Mouse (Mus musculus): Measurements from ENCODE around the gene Dnajb4. TPM values are rescaled to one million over a fixed set of nuclear protein-coding genes. Genes with fewer than 3 reads are reported as not detected.

Dnajb4 gene
- total RNA-seq (2021): 100 to 1,000 TPM in 1 of 2 experiments, 10 to 100 TPM in 1; 87.8 to 113 TPM

GRCm38 (mm10) chr3:152209967-152210634 lies at the start of gene Dnajb4, which contains the start of gene Fubp1:
TSS of gene Dnajb4 (minus strand) at chr3:152210302.
TSS of gene Fubp1 (plus strand) at chr3:152210422.
- intact Hi-C loops (cut with DNase I): loop anchor here (1.0 to 2.0 kb wide), 2 partner anchors 17 to 99 kb away; no protein-coding TSS in a partner anchor
- peak; percentile 99 for DNase-seq (ENCODE audit: low spot score)

GRCm38 (mm10) chr3:152259409-152259808 lies 49.3 kb upstream of the Dnajb4 start:
- intact Hi-C loops (cut with DNase I): loop anchor here (2.0 kb wide), 1 partner anchor 49 kb away; no protein-coding TSS in a partner anchor

GRCm38 (mm10) chr3:152257528-152257927 lies 47.4 kb upstream of the Dnajb4 start:
- intact Hi-C loops (cut with DNase I): no loop called here
- no peak for DNase-seq (ENCODE audit: low spot score)

More at GRCm38 (mm10) chr3:152259409-152259808, 49.3 kb upstream of the Dnajb4 start:
- DNase-seq (ENCODE audit: low spot score): peak; percentile 35

DNA sequence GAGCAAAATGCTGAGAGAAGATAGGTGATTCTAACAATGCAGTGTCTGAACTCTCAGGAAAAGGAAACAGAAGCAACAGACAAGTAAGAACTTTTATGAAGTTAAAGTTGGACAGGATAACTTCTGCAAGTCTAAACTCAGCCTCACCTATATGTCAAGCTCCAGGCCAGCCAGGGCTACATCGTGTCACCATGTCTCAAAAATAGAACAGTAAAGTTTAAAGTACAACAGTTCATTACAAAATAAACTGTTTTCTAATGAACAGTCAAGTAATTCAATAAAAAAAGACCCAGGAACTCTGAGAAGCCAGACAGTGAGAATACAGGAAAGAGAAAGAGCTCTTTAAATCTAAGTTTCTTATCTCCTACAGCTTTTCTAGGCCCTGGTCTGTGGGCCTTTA lies 40.4 kb upstream of the Dnajb4 start:
- no peak for DNase-seq (ENCODE audit: low spot score)
- intact Hi-C loops (cut with DNase I): no loop called here

GRCm38 (mm10) chr3:152247708-152248107 lies 37.6 kb upstream of the Dnajb4 start:
- no peak for DNase-seq (ENCODE audit: low spot score)
- intact Hi-C loops (cut with DNase I): no loop called here

DNA sequence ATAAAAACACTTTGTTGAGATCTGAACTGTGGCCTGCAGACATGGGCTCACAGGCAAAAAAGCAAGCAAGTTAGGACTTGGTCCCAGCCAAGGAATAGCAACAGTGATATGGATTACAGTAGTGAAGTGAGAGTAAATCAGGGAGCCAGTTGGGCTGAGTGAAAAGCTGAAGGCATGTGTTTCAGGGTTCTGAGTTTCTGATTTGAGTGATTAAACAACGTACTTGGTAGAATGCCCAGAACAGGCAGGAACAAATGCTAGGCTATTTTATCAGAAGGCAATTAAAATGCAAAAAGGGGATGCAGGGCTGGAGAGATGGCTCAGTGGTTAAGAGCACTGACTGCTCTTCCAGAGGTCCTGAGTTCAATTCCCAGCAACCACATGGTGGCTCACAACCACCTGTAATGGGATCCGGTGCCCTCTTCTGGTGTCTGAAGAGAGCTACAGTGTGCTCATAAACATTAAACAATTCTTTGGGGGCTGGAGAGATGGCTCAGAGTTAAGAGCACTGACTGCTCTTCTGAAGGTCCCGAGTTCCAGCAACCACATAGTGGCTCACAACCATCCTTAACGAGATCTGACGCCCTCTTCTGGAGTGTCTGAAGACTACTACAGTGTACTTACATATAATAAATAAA lies 35.3 kb upstream of the Dnajb4 start:
- no peak for DNase-seq (ENCODE audit: low spot score)
- intact Hi-C loops (cut with DNase I): no loop called here

DNA sequence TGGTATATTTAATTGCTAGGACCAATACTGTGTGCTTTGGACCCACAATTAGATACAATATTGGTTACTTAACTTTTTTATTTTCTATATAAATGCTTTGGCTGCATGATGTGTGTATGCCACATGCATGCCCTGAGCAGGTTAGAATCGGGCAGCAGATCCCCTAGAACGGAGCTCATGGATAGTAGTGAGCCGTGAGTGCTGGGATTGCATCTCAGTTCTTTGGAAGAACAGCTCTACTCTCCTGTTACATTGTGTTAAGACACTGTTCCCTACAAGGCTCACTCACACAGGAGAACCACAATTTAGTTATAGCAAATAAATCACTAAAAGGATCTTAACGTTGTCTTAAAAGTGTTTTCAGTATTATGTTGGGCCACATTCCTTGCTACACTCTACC lies 33.2 kb upstream of the Dnajb4 start:
- intact Hi-C loops (cut with DNase I): no loop called here
- DNase-seq (ENCODE audit: low spot score): no peak

DNA sequence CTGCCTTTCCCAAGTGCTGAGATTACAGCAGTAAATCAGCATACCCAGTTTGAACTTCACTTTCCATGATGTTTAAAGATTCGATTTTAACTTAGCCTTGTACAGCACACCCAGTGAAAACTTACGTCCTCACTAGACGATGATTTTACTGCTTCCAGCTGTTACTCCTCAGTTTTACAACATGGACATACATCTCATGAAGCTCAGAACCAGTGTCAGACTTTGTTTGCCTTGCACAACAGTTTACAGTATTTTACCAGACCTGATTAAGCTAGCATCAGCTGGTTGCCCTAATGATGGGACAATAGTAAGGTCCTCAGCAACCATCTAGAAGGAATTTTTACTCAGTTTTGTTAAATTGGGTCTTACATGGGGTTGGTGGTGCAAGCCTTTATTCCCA lies 31.0 kb upstream of the Dnajb4 start:
- intact Hi-C loops (cut with DNase I): no loop called here
- no peak for DNase-seq (ENCODE audit: low spot score)

- DNase-seq (ENCODE audit: low spot score): no peak
- intact Hi-C loops (cut with DNase I): no loop called here
Measured at GRCm38 (mm10) chr3:152239592-152239991, 29.5 kb upstream of the Dnajb4 start.

- intact Hi-C loops (cut with DNase I): no loop called here
- no peak for DNase-seq (ENCODE audit: low spot score)
Measured at GRCm38 (mm10) chr3:152238836-152239235, 28.7 kb upstream of the Dnajb4 start.

DNA sequence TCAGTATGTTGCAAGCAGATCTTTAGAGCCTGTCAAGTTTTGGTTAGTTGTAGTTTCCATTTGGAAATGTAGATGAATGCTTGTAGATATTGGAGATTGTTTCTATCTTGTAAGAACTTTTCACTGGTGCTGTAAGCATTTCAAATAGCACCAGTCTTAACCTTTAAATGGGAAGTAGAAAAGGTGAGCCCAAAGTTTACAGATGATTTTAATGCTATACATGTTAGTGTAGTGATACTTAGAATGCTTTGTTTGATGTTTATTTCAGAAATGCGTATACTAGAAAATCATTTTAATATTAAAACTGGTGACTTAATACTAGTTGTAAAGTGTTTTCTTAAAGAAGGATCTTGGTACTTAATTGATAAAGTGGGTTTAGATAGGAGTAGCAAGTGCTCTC lies 25.7 kb upstream of the Dnajb4 start:
- DNase-seq (ENCODE audit: low spot score): no peak
- intact Hi-C loops (cut with DNase I): loop anchor here (2.0 kb wide), 1 partner anchor 17 kb away; no protein-coding TSS in a partner anchor

DNA sequence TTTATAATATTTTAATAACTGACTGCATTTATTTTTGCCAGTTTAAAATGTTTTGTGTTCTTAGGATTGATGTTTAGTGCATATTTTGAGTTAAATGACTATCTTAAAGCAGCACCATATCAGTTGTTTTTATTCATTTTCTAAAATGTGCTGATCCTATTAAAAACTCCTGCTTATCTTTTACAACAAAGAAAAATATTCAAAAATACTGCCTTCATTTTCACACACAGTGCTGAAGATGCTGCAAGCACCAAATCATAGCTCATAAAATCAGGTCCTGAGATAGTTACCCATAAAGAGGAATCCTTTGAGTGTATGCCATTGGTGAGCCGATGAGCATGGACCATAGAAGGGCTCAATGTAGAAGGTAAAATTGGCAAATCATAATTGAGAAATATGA lies 25.1 kb upstream of the Dnajb4 start:
- no peak for DNase-seq (ENCODE audit: low spot score)
- intact Hi-C loops (cut with DNase I): loop anchor here (2.0 kb wide), 1 partner anchor 16 kb away; no protein-coding TSS in a partner anchor

- intact Hi-C loops (cut with DNase I): no loop called here
- DNase-seq (ENCODE audit: low spot score): no peak
Measured at GRCm38 (mm10) chr3:152231333-152232100, 21.4 kb upstream of the Dnajb4 start.

DNA sequence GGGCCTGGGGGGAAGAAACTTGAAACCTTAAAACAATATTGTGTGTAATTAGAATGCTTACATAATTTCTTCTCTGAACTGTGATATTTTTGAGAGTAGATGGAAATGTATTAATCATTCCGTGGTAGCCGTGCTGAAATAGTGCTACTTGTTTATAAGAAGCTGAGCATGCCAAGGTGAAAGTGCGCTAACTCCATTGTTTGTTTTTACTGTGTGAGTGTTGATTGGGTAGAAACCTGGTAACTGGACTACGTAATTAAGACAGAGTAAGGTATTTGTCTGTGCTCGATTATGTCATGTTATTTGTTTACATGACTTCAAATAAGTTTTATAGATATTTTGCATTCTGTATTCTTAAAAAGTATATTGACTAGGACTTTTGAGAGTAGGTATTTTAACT lies 19.2 kb upstream of the Dnajb4 start:
- intact Hi-C loops (cut with DNase I): no loop called here
- DNase-seq (ENCODE audit: low spot score): no peak

DNA sequence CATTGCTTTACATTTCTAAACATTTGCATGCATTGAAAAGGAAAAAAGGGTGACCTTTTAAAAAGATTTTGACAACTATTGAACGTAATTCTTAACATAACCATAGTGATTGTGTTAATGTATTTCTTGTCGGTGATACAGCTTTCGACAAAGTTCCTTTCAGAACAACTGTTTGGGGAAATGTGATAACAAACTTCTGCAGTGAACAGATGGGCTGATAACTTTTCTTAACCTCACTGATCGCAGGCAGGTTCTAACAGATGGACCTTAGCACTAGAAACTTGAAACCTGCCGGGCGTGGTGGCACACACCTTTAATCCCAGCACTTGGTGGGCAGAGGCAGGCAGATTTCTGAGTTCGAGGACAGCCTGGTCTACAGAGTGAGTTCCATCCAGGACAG lies 18.7 kb upstream of the Dnajb4 start:
- DNase-seq (ENCODE audit: low spot score): no peak
- intact Hi-C loops (cut with DNase I): no loop called here

- intact Hi-C loops (cut with DNase I): no loop called here
- DNase-seq (ENCODE audit: low spot score): no peak
Measured at GRCm38 (mm10) chr3:152225906-152226305, 15.8 kb upstream of the Dnajb4 start.

GRCm38 (mm10) chr3:152224918-152225317 lies 14.8 kb upstream of the Dnajb4 start:
- intact Hi-C loops (cut with DNase I): no loop called here
- no peak for DNase-seq (ENCODE audit: low spot score)

DNA sequence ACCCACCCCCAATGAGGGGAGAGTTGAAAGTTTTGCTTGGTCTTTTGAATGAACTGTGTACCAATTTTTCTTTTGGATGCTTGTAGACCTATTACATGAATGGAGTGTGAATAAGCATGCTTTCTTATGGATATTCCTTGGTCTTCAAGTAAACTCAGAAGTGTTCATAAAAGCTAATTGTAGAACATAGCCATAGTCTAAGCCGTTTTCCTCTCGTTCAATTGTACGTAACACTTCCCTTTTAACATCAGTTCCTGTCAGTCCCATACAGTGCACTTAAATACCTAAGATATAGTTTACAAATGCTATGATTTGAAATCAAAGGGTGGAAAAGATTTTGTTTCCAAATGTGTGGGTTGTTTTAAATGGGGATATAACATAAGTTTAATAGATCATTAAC lies 3.3 kb upstream of the Dnajb4 start:
- intact Hi-C loops (cut with DNase I): no loop called here
- no peak for DNase-seq (ENCODE audit: low spot score)

DNA sequence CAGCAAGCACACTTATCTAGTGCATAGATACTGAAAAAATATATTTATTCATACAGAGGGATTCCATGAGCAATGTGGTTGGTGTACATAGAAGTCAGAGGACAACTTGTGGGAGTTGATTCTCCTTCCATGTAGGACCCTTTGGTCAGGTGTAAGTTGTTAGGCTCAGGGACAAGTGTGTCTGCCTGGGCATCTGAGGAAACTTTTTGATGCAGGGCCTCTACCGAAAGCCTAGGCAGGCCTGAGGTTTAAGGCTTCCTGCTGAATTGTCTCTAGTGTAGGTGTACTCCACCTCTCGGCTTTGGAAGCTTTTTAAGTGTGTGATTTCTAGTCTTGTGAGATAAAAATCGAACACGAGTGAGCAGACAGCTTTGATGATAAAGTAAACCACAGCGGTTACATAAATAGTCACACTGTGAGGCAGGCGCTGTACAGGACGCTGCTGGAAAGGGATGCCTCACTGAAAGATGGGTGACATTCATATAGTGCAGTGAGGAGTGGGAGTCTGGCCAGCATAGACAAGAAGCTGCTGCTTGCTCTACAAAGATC lies 1.7 kb upstream of the Dnajb4 start:
- no peak for DNase-seq (ENCODE audit: low spot score)
- intact Hi-C loops (cut with DNase I): loop anchor here (2.0 kb wide), 1 partner anchor 101 kb away; no protein-coding TSS in a partner anchor

- intact Hi-C loops (cut with DNase I): loop anchor here (1.0 to 2.0 kb wide), 2 partner anchors 18 to 100 kb away; no protein-coding TSS in a partner anchor
- DNase-seq (ENCODE audit: low spot score): peak; percentile 38
Measured at GRCm38 (mm10) chr3:152210728-152211391, 758 bp upstream of the Dnajb4 start.
